Mouse (Mus musculus) cortical plate, adult 2 months (tissue): Measurements from ENCODE around the gene Rab4a.

Source experiments
- CTCF ChIP-seq: fragments of 200-500 bp; IDR thresholded peaks from 2 replicates; pipeline ENCODE4 v1.5.1; 2011; ENCODE audit warnings: mild to moderate bottlenecking, control low read depth, low read length; ENCODE audit not compliant: insufficient read depth; ENCODE audit errors: extremely low read depth
- POLR2A ChIP-seq: fragments of 200-500 bp; IDR thresholded peaks from 2 replicates; pipeline ENCODE4 v1.6.1; 2011; ENCODE audit warnings: mild to moderate bottlenecking, low read length, control low read depth; ENCODE audit not compliant: insufficient read depth; ENCODE audit errors: extremely low read depth

GRCm38 (mm10) chr8:123845991-123846390 is 40.2 kb downstream of the Rab4a start:
- no peak for TF ChIP-seq POLR2A
- TF ChIP-seq CTCF: no peak
